26 mouse cellular contexts compared by ENCODE assay signal in genomic region chr13:26026386-26026785, GRCm38 (mm10).
DNase-seq lines count a peak whose midpoint lies in the region; ATAC-seq and TF ChIP-seq lines count a peak whose summit lies in the region.
"Had no signal": no experiment of that assay in that cellular context is flagged by ENCODE, and none has a peak within 500 bp of the region (broad histone marks: within the 10 kb centered on the region; RNA-seq: fewer than 3 reads in every experiment).

No protein-coding gene starts in this region.

- DNase-seq in kidney, postnatal 10 days: peak; percentile 7
- DNase-seq in kidney, adult 2 months: no peak
- peak; percentile 6 for DNase-seq in ES-CJ7 (ENCODE audit: low read depth, low spot score)
- peak; percentile 54 for DNase-seq in NIH3T3 (ENCODE audit: low read depth)
- peak; percentile 15 for DNase-seq in embryonic facial prominence, embryonic 14.5 days (ENCODE audit: low spot score)
- no peak for DNase-seq in cerebellum, postnatal 25 days
- DNase-seq in gastrocnemius, postnatal 14 days: no peak
- no peak for DNase-seq in lung, postnatal 10 days
- DNase-seq: adrenal gland, adult 2 months; cerebellum, adult 2 months; cerebellum, postnatal 36 days; gastrocnemius, postnatal 10 days; heart, adult 18-20 months; heart, postnatal 10 days; left cerebral cortex, postnatal 4 days; right cerebral cortex, postnatal 25 days; spleen, adult 18-20 months; thymus, postnatal 25 days had no signal

- TF ChIP-seq POLR2A in kidney, adult 2 months (IDR thresholded peaks at IDR 0.05; ENCODE audit: low read depth, low read length): no peak

- WGBS in kidney, adult 2 months: 21% methylated on average over 3 of the region's 3 CpGs
- 68% methylated on average over 3 of the region's 3 CpGs for WGBS in embryonic facial prominence, embryonic 14.5 days

- no peak overlapping the region for H3K4me3 ChIP-seq in kidney, adult 2 months (ENCODE audit: insufficient read depth, low read depth, low read length)
- no peak overlapping the region for H3K4me3 ChIP-seq in embryonic facial prominence, embryonic 14.5 days (ENCODE audit: low read depth, low read length)
- H3K4me3 ChIP-seq: embryonic facial prominence, embryonic 13.5 days; heart, embryonic 12.5 days; limb, embryonic 15.5 days; midbrain, embryonic 12.5 days had no signal

- TF ChIP-seq CTCF in kidney, adult 2 months (conservative IDR thresholded peaks at IDR 0.05; ENCODE audit: insufficient read depth, insufficient read length, low read depth, low read length): no peak

- no peak overlapping the region for H3K4me2 ChIP-seq in embryonic facial prominence, embryonic 14.5 days (ENCODE audit: low read depth, low read length)
- H3K4me2 ChIP-seq: embryonic facial prominence, embryonic 13.5 days; heart, embryonic 12.5 days; limb, embryonic 15.5 days; midbrain, embryonic 12.5 days had no signal

- no peak for ATAC-seq in embryonic facial prominence, embryonic 14.5 days (ENCODE audit: low read depth)
- ATAC-seq: forebrain, embryonic 16.5 days; hindbrain, postnatal 0 days; intestine, embryonic 16.5 days had no signal

- no peaks in the 10 kb centered on the region for H3K9me3 ChIP-seq in embryonic facial prominence, embryonic 14.5 days (ENCODE audit: control insufficient read depth, low read length)
- H3K9me3 ChIP-seq: embryonic facial prominence, embryonic 13.5 days; heart, embryonic 12.5 days; limb, embryonic 15.5 days; midbrain, embryonic 12.5 days had no signal

- H3K27ac ChIP-seq in kidney, adult 2 months (ENCODE audit: insufficient read depth, low read depth, low read length): no peak overlapping the region
- no peak overlapping the region for H3K27ac ChIP-seq in embryonic facial prominence, embryonic 14.5 days (replicated peaks; ENCODE audit: low read depth, low read length)
- H3K27ac ChIP-seq: embryonic facial prominence, embryonic 13.5 days; hindbrain, postnatal 0 days; limb, embryonic 15.5 days; liver, embryonic 14.5 days; midbrain, embryonic 12.5 days had no signal

- no peaks in the 10 kb centered on the region for H3K27me3 ChIP-seq in kidney, adult 2 months (replicated peaks; ENCODE audit: control insufficient read depth, insufficient read depth, low read length)
- no peaks in the 10 kb centered on the region for H3K27me3 ChIP-seq in embryonic facial prominence, embryonic 14.5 days (replicated peaks; ENCODE audit: control insufficient read depth, insufficient read depth, low read length)
- H3K27me3 ChIP-seq: embryonic facial prominence, embryonic 13.5 days; heart, embryonic 12.5 days; limb, embryonic 15.5 days; midbrain, embryonic 12.5 days had no signal

- intact Hi-C loops in gastrocnemius, postnatal 14 days (cut with DNase I; ENCODE audit: low total_unique reads): no loop called here

- no peaks in the 10 kb centered on the region for H3K36me3 ChIP-seq in kidney, adult 2 months (ENCODE audit: control insufficient read depth, insufficient read depth, low read length)
- H3K36me3 ChIP-seq in embryonic facial prominence, embryonic 14.5 days (ENCODE audit: control insufficient read depth, insufficient read depth, low read length): no peaks in the 10 kb centered on the region
- H3K36me3 ChIP-seq: embryonic facial prominence, embryonic 13.5 days; heart, embryonic 12.5 days; limb, embryonic 15.5 days; midbrain, embryonic 12.5 days had no signal

- H3K4me1 ChIP-seq in kidney, adult 2 months (ENCODE audit: control insufficient read depth, insufficient read depth, low read length): no peaks in the 10 kb centered on the region
- H3K4me1 ChIP-seq in embryonic facial prominence, embryonic 14.5 days (ENCODE audit: control insufficient read depth, insufficient read depth, low read length): no peaks in the 10 kb centered on the region
- H3K4me1 ChIP-seq: embryonic facial prominence, embryonic 13.5 days; heart, embryonic 12.5 days; limb, embryonic 15.5 days; midbrain, embryonic 12.5 days had no signal

- H3K9ac ChIP-seq in embryonic facial prominence, embryonic 14.5 days (ENCODE audit: low read depth, low read length): no peak overlapping the region
- H3K9ac ChIP-seq: embryonic facial prominence, embryonic 13.5 days; heart, embryonic 12.5 days; limb, embryonic 15.5 days; liver, embryonic 14.5 days; midbrain, embryonic 12.5 days had no signal

Comparison
In these comparisons a context has a peak if more than half of its experiments do, and no peak if none do; other contexts are left out.
1. DNase-seq: peak in kidney, postnatal 10 days (single experiment), ES-CJ7 (single experiment), NIH3T3 (single experiment) and embryonic facial prominence, embryonic 14.5 days (single experiment); none in kidney, adult 2 months (single experiment), cerebellum, postnatal 25 days (0 of 2), gastrocnemius, postnatal 14 days (single experiment) and lung, postnatal 10 days (single experiment).